Mouse (Mus musculus) kidney, embryonic 14.5 days (tissue): ENCODE measurements around the gene Tymp. TPM values are rescaled to one million over a fixed set of nuclear protein-coding genes. Genes with fewer than 3 reads are reported as not detected.
A peak's percentile ranks its signal among the peaks of the same experiment; 100 is the strongest.

ENCODE experiments used
- ATAC-seq: fragments of 200-750 bp; cut with Nextera tagmentation; 2 replicates; pipeline ENCODE4 v1.8.0; 2017; ENCODE audit warnings: moderate number of reproducible peaks, mild to moderate bottlenecking, moderate TSS enrichment, moderate library complexity; ENCODE audit not compliant: low FRiP score, low TSS enrichment
- H3K27ac ChIP-seq: fragments of 300-500 bp; sonication (generic); 2 replicates; pipeline ENCODE4 v1.5.1; 2014; ENCODE audit warnings: low read depth, mild to moderate bottlenecking, low read length, moderate library complexity, mixed read lengths
- H3K27me3 ChIP-seq: fragments of 300-500 bp; sonication (generic); 2 replicates; pipeline ENCODE4 v1.6.1; 2014; ENCODE audit warnings: mild to moderate bottlenecking, low read length; ENCODE audit not compliant: control insufficient read depth, insufficient read depth
- H3K36me3 ChIP-seq: fragments of 300-500 bp; sonication (generic); 2 replicates; pipeline ENCODE4 v1.6.1; 2014; ENCODE audit warnings: low read length, mixed read lengths; ENCODE audit not compliant: control insufficient read depth, insufficient read depth
- H3K4me1 ChIP-seq: fragments of 300-500 bp; sonication (generic); 2 replicates; pipeline ENCODE4 v1.6.1; 2014; ENCODE audit warnings: low read length, mixed read lengths; ENCODE audit not compliant: control insufficient read depth, insufficient read depth
- H3K4me2 ChIP-seq: fragments of 300-500 bp; sonication (generic); replicated peaks from 2 replicates; pipeline ENCODE4 v1.6.1; 2014; ENCODE audit warnings: low read depth, mild to moderate bottlenecking, low read length
- H3K4me3 ChIP-seq: fragments of 300-500 bp; sonication (generic); 2 replicates; pipeline ENCODE4 v1.5.1; 2014; ENCODE audit warnings: mild to moderate bottlenecking, low read length
- H3K9ac ChIP-seq: fragments of 300-500 bp; sonication (generic); 2 replicates; pipeline ENCODE4 v1.6.1; 2014; ENCODE audit warnings: low read depth, mild to moderate bottlenecking, low read length, moderate library complexity
- H3K9me3 ChIP-seq: fragments of 300-500 bp; sonication (generic); 2 replicates; pipeline ENCODE4 v1.6.1; 2016; ENCODE audit warnings: low read length; ENCODE audit not compliant: control insufficient read depth
- WGBS: fragments of 180-500 bp; shearing (Covaris S2); extraction: QIAGEN DNeasy Blood & Tissue Kit; methylation state at CpG from one replicate; pipeline ENCODE4 v1.1.7; 2014; 5-methylcytosine and 5-hydroxymethylcytosine counted together
- polyA plus RNA-seq: library from polyadenylated mRNA; unstranded; fragments of >200 nt; fragmentation: Nextera tagmentation; extraction: Ambion mirVana; gene quantifications from 2 replicates; pipeline ENCODE4 v1.2.1, GENCODE M21; 2014

Tymp gene
- polyA plus RNA-seq, 1 experiment from 2014 or later: 1.6 TPM

GRCm38 (mm10) chr15:89326441-89326840 lies 50.4 kb downstream of the Tymp start:
- WGBS: 53% methylated on average over 5 of the region's 5 CpGs
- H3K4me3 ChIP-seq: no peak overlapping the region
- no peak overlapping the region for H3K4me2 ChIP-seq
- H3K27ac ChIP-seq: no peak overlapping the region
- 0 out of 2 replicates have a peak, but pooled peaks cover 7% of the 10 kb centered on the region for H3K27me3 ChIP-seq
- no peak for ATAC-seq
- H3K9me3 ChIP-seq: no peaks in the 10 kb centered on the region
- no peaks in the 10 kb centered on the region for H3K36me3 ChIP-seq
- H3K4me1 ChIP-seq: peaks cover 6% of the 10 kb centered on the region; the same call in 1 of the 2 replicates
- no peak overlapping the region for H3K9ac ChIP-seq

- Histone ChIP-seq H3K4me1 (peaks cover 6% of the 10 kb centered on the region; the same call in 1 of the 2 replicates), H3K36me3 (no peaks in the 10 kb centered on the region), H3K9ac (no peak overlapping the region), H3K27me3 (0 out of 2 replicates have a peak, but pooled peaks cover 7% of the 10 kb centered on the region), H3K4me3 (no peak overlapping the region), H3K9me3 (no peaks in the 10 kb centered on the region), H3K4me2 (no peak overlapping the region), H3K27ac (no peak overlapping the region)
- no peak for ATAC-seq
- 98% methylated on average over 4 of the region's 4 CpGs for WGBS
Measured at GRCm38 (mm10) chr15:89323656-89324055, 53.2 kb downstream of the Tymp start.

GRCm38 (mm10) chr15:89322670-89323522 lies 53.9 kb downstream of the Tymp start, which contains the start of gene Adm2:
Gene Adm2 (plus strand): TSS chr15:89322720.
- Histone ChIP-seq H3K9ac (no peak within 1 kb of the TSS), H3K27me3 (0 out of 2 replicates have a peak, but pooled peaks cover 7% of the 10 kb centered on the region), H3K36me3 (no peaks in the 10 kb centered on the region), H3K4me1 (peaks cover 6% of the 10 kb centered on the region; the same call in 1 of the 2 replicates), H3K9me3 (no peaks in the 10 kb centered on the region), H3K4me2 (peak within 1 kb of the TSS; percentile 45), H3K4me3 (peak within 1 kb of the TSS; percentile 24), H3K27ac (no peak within 1 kb of the TSS)
- WGBS: 5% methylated on average over 26 of the region's 26 CpGs
- peak; percentile 35; the same call in 1 of the 2 replicates for ATAC-seq

Other genes starting within 250 kb of the Tymp start
- gene Hdac10, start 248.3 kb downstream of the Tymp start, polyA plus RNA-seq: 9.2 and 12.9 TPM in 2 replicates
- gene Mapk12, start 236.3 kb downstream of the Tymp start, polyA plus RNA-seq: 20.8 and 23.4 TPM in 2 replicates
- 8.4 and 14.8 TPM in 2 replicates for gene Mapk11, start 227.4 kb downstream of the Tymp start, polyA plus RNA-seq
- 124 and 165 TPM in 2 replicates for gene Plxnb2, start 196.3 kb downstream of the Tymp start, polyA plus RNA-seq
- 15.8 and 16.6 TPM in 2 replicates for gene Dennd6b, start 180.5 kb downstream of the Tymp start, polyA plus RNA-seq
- gene Ppp6r2, start 165.5 kb downstream of the Tymp start, polyA plus RNA-seq: 23.6 and 29.8 TPM in 2 replicates
- gene Sbf1, start 61.7 kb downstream of the Tymp start, polyA plus RNA-seq: 55.6 and 62.0 TPM in 2 replicates
- 0.43 and 0.44 TPM in 2 replicates for gene Adm2, start 54.3 kb downstream of the Tymp start, polyA plus RNA-seq
- 0.76 TPM in 1 of 2 replicates, not detected in the other for gene Miox, start 42.6 kb downstream of the Tymp start, polyA plus RNA-seq
- 28.0 and 48.1 TPM in 2 replicates for gene Lmf2, start 21.4 kb downstream of the Tymp start, polyA plus RNA-seq
- 130 and 151 TPM in 2 replicates for gene Ncaph2, start 21.3 kb downstream of the Tymp start, polyA plus RNA-seq
- 10.2 and 11.4 TPM in 2 replicates for gene Sco2, start 3.2 kb downstream of the Tymp start, polyA plus RNA-seq
- 0.50 TPM in 1 of 2 replicates, not detected in the other for gene Odf3b, start 2.2 kb upstream of the Tymp start, polyA plus RNA-seq
- gene Klhdc7b, start 7.9 kb upstream of the Tymp start, polyA plus RNA-seq: not detected in 2 replicates
- not detected in 2 replicates for gene Syce3, start 33.5 kb upstream of the Tymp start, polyA plus RNA-seq
- 1.7 and 2.5 TPM in 2 replicates for gene Cpt1b, start 48.8 kb upstream of the Tymp start, polyA plus RNA-seq
- gene C730034F03Rik, start 52.5 kb upstream of the Tymp start, polyA plus RNA-seq: 3.1 TPM in 2 replicates
- not detected in 2 replicates for gene Gm44502, start 52.7 kb upstream of the Tymp start, polyA plus RNA-seq
- gene Chkb, start 52.9 kb upstream of the Tymp start, polyA plus RNA-seq: 51.7 and 57.7 TPM in 2 replicates
- gene Mapk8ip2, start 76.9 kb upstream of the Tymp start, polyA plus RNA-seq: 0.34 and 0.37 TPM in 2 replicates
- gene Arsa, start 100.4 kb upstream of the Tymp start, polyA plus RNA-seq: 11.1 and 12.1 TPM in 2 replicates
- gene Shank3, start 122.6 kb upstream of the Tymp start, polyA plus RNA-seq: 2.5 and 3.0 TPM in 2 replicates
- 0.32 TPM in 1 of 2 replicates, not detected in the other for gene Acr, start 191.3 kb upstream of the Tymp start, polyA plus RNA-seq
- gene Rabl2, start 214.9 kb upstream of the Tymp start, polyA plus RNA-seq: 66.2 and 66.9 TPM in 2 replicates